In the genomic region with DNA sequence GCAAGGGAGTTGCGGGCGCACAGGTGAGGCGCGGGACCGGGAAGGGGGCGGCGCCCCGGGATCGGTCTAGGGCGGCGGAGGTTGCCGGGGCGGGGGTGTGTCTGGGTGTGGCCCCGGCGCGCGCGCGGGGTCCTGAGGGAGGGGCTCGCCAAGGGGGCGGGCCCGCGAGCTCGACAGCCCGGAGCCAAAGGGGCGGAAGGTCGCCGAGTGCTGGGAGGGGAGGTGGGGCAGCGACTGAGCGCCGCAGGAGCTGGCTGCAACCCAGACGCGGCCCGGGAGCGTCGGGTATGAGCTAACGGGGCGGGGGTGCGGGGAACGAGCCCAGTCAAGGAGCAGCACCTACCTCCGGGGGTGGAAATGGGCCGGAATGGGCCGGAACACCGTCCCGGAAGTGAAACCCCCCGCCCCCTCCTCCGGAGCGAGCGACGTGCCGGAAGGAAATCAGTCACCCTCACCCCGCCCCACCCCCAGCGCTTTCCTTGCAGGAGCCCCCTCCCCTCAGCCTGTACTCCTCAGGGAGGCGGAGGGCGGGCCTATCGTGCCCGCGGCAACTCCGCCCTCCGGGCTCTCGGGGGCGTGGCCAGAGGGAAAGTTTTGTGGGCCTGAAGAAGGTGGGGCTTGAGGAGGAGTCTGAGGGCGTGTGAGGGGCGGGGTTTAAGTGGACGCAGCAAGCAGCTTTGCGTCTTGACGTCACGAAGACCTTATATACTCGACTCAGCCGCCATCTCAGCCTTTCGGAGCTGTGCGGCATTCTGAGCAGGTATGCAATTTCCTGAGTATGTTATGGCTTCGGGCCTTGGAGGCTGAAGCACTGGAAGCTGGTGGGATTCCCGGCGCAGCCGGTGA, we compare ENCODE assay signal across 8 mouse cellular contexts. TPM values are rescaled to one million over a fixed set of nuclear protein-coding genes. Genes with fewer than 3 reads are reported as not detected.
DNase-seq lines count a peak whose midpoint lies in the region; ATAC-seq and TF ChIP-seq lines count a peak whose summit lies in the region.

TSS of gene Zbtb37 (minus strand) at position 415 of the 846 bp plus-strand sequence.

- H3K4me2 ChIP-seq in heart, embryonic 11.5 days: peak within 1 kb of the TSS; percentile 92
- peak within 1 kb of the TSS; percentile 91 for H3K4me2 ChIP-seq in kidney, embryonic 16.5 days (replicated peaks; ENCODE audit: low read depth, low read length)
- peak within 1 kb of the TSS; percentile 93 for H3K4me2 ChIP-seq in myocyte (ENCODE audit: low read depth)

- H3K27me3 ChIP-seq in heart, embryonic 11.5 days (ENCODE audit: control insufficient read depth, insufficient read depth, low read length): no peaks in the 10 kb centered on the region
- H3K27me3 ChIP-seq in kidney, embryonic 16.5 days (ENCODE audit: insufficient read depth, low read length): no peaks in the 10 kb centered on the region
- no peaks in the 10 kb centered on the region for H3K27me3 ChIP-seq in liver, adult 2 months (ENCODE audit: control insufficient read depth, insufficient read depth, low read length)
- no peaks in the 10 kb centered on the region for H3K27me3 ChIP-seq in myocyte (ENCODE audit: control insufficient read depth, insufficient read depth, insufficient read length)
- H3K27me3 ChIP-seq in splenic B cell, adult 2 months (ENCODE audit: control insufficient read depth, insufficient read depth, low read length, poor library complexity, severe bottlenecking): no peaks in the 10 kb centered on the region

- peak within 1 kb of the TSS; percentile 73 for H3K4me3 ChIP-seq in heart, embryonic 11.5 days (ENCODE audit: low read depth, low read length)
- H3K4me3 ChIP-seq in kidney, embryonic 16.5 days (ENCODE audit: low read length): peak within 1 kb of the TSS; percentile 92
- peak within 1 kb of the TSS; percentile 70 for H3K4me3 ChIP-seq in liver, adult 2 months (ENCODE audit: insufficient read depth, low read depth, low read length)
- peak within 1 kb of the TSS; percentile 86 for H3K4me3 ChIP-seq in myocyte

- no peaks in the 10 kb centered on the region for H3K9me3 ChIP-seq in heart, embryonic 11.5 days (replicated peaks; ENCODE audit: control insufficient read depth, low read length)
- no peaks in the 10 kb centered on the region for H3K9me3 ChIP-seq in kidney, embryonic 16.5 days (ENCODE audit: low read length)

- peaks cover 10% of the 10 kb centered on the region; the same call in 1 of the 2 replicates for H3K4me1 ChIP-seq in heart, embryonic 11.5 days (ENCODE audit: control insufficient read depth, insufficient read depth, low read length)
- peaks cover 21% of the 10 kb centered on the region for H3K4me1 ChIP-seq in kidney, embryonic 16.5 days (ENCODE audit: insufficient read depth, low read length)
- H3K4me1 ChIP-seq in liver, adult 2 months (ENCODE audit: control insufficient read depth, insufficient read depth, low read length): peaks cover 17% of the 10 kb centered on the region; the same call in 1 of the 2 replicates

- H3ac ChIP-seq in myocyte (ENCODE audit: control insufficient read depth, insufficient read length): peak within 1 kb of the TSS; percentile 74

- H3K79me2 ChIP-seq in liver, adult 2 months (ENCODE audit: control insufficient read depth, insufficient read depth, low read length): no peaks in the 10 kb centered on the region
- H3K79me2 ChIP-seq in myocyte (ENCODE audit: control insufficient read depth, insufficient read depth): peaks cover 22% of the 10 kb centered on the region

- peaks cover 33% of the 10 kb centered on the region for H3K36me3 ChIP-seq in heart, embryonic 11.5 days (ENCODE audit: control insufficient read depth, insufficient read depth, low read length)
- H3K36me3 ChIP-seq in kidney, embryonic 16.5 days (ENCODE audit: insufficient read depth, low read length): peaks cover 42% of the 10 kb centered on the region
- peaks cover 33% of the 10 kb centered on the region for H3K36me3 ChIP-seq in liver, adult 2 months (ENCODE audit: control insufficient read depth, insufficient read depth, low read length)
- H3K36me3 ChIP-seq in myocyte (ENCODE audit: control insufficient read depth, insufficient read depth): peaks cover 34% of the 10 kb centered on the region
- H3K36me3 ChIP-seq in splenic B cell, adult 2 months (ENCODE audit: control insufficient read depth, insufficient read depth, low read length, poor library complexity, severe bottlenecking): peaks cover 20% of the 10 kb centered on the region

- ATAC-seq in erythroblast, adult 5-6 weeks (replicated peaks; ENCODE audit: low FRiP score, poor library complexity, severe bottlenecking): peak; percentile 86
- ATAC-seq in heart, embryonic 11.5 days (replicated peaks; ENCODE audit: insufficient number of reproducible peaks, low FRiP score, low TSS enrichment): peak; percentile 91
- ATAC-seq in kidney, embryonic 16.5 days (ENCODE audit: low FRiP score, low TSS enrichment): peak; percentile 92

- H3K27ac ChIP-seq in heart, embryonic 11.5 days (ENCODE audit: low read depth, low read length): peak within 1 kb of the TSS; percentile 87
- H3K27ac ChIP-seq in kidney, embryonic 16.5 days (ENCODE audit: low read length): peak within 1 kb of the TSS; percentile 95
- H3K27ac ChIP-seq in liver, adult 2 months (replicated peaks; ENCODE audit: insufficient read depth, low read depth, low read length): peak within 1 kb of the TSS; percentile 87

- H3K9ac ChIP-seq in heart, embryonic 11.5 days (ENCODE audit: low read depth, low read length): peak within 1 kb of the TSS; percentile 92
- peak within 1 kb of the TSS; percentile 99 for H3K9ac ChIP-seq in kidney, embryonic 16.5 days (replicated peaks; ENCODE audit: low read length)
- peak within 1 kb of the TSS; percentile 85 for H3K9ac ChIP-seq in liver, adult 2 months (ENCODE audit: low read depth, low read length)

- peak; percentile 98 for TF ChIP-seq POLR2A in liver, adult 2 months (IDR thresholded peaks at IDR 0.05; ENCODE audit: extremely low read depth, insufficient read depth, low read length)
- peak; percentile 98 for TF ChIP-seq POLR2A in myocyte (IDR thresholded peaks at IDR 0.05; ENCODE audit: insufficient read length, low read depth)

- DNase-seq in B cell, adult 2 months: peak; percentile 99
- DNase-seq in brain, adult 2 months (ENCODE audit: low read depth, low spot score): peak; percentile 100
- DNase-seq in liver, adult 2 months (ENCODE audit: extremely low read depth, low read depth, low spot score): peak; percentile 96
- DNase-seq in splenic B cell, adult 2 months (ENCODE audit: low read depth, low spot score): peak; percentile 99

- TF ChIP-seq CTCF in liver, adult 2 months (IDR thresholded peaks at IDR 0.05; ENCODE audit: low read depth, low read length): no peak

- under 1% methylated on average over 55 of the region's 76 CpGs for WGBS in heart, embryonic 11.5 days (ENCODE audit: insufficient replicate concordance)
- WGBS in kidney, embryonic 16.5 days: under 1% methylated on average over 53 of the region's 76 CpGs
- under 1% methylated on average over 59 of the region's 76 CpGs for WGBS in liver, adult 2 months

TF ChIP-seq in myocyte, 11 proteins besides CTCF, POLR2A, EP300 and RAD21:
- TF ChIP-seq TCF12 (IDR thresholded peaks at IDR 0.05; ENCODE audit: insufficient read depth, poor library complexity, severe bottlenecking): no peak
- peak; percentile 97 for TF ChIP-seq POLR2AphosphoS2 (IDR thresholded peaks at IDR 0.05; ENCODE audit: insufficient read length, low read depth)
- TF ChIP-seq SRF (IDR thresholded peaks at IDR 0.05; ENCODE audit: control insufficient read depth, insufficient read length, low read depth): peak; percentile 19

RNA-seq across cellular contexts. Expression of gene Zbtb37, which starts in this region (rescaled TPM):
- 1.3 and 2.9 TPM in 2 replicates for total RNA-seq in erythroblast, adult 5-6 weeks (2015; ENCODE audit: low replicate concordance)
- total RNA-seq in erythroblast, adult 5-6 weeks (2017; ENCODE audit: low replicate concordance): 1.7 and 2.6 TPM in 2 replicates
- polyA plus RNA-seq in heart, embryonic 11.5 days (2014; fragmentation: Nextera tagmentation; extraction: Ambion mirVana): 8.0 and 11.2 TPM in 2 replicates
- polyA plus RNA-seq in kidney, embryonic 16.5 days (2015; fragmentation: Nextera tagmentation; extraction: Ambion mirVana): 7.8 and 8.8 TPM in 2 replicates
- total RNA-seq in liver, adult 2 months (2014; rRNA removed): 4.3 and 4.4 TPM in 2 replicates
- 0.33 and 0.97 TPM in 2 replicates for polyA plus RNA-seq in liver, adult 2 months (2012; rRNA removed)
- 1.4 TPM for polyA plus RNA-seq in myocyte (2012; fragmentation: generic; extraction: Trizol)

Comparison
In these comparisons a context has a peak if more than half of its experiments do, and no peak if none do; other contexts are left out.
1. Peak in every context shown above with its lines: DNase-seq, ATAC-seq, H3K4me3 ChIP-seq and H3K27ac ChIP-seq.